Mouse (Mus musculus): ENCODE data around the gene Cep135.

Cep135 gene

DNA sequence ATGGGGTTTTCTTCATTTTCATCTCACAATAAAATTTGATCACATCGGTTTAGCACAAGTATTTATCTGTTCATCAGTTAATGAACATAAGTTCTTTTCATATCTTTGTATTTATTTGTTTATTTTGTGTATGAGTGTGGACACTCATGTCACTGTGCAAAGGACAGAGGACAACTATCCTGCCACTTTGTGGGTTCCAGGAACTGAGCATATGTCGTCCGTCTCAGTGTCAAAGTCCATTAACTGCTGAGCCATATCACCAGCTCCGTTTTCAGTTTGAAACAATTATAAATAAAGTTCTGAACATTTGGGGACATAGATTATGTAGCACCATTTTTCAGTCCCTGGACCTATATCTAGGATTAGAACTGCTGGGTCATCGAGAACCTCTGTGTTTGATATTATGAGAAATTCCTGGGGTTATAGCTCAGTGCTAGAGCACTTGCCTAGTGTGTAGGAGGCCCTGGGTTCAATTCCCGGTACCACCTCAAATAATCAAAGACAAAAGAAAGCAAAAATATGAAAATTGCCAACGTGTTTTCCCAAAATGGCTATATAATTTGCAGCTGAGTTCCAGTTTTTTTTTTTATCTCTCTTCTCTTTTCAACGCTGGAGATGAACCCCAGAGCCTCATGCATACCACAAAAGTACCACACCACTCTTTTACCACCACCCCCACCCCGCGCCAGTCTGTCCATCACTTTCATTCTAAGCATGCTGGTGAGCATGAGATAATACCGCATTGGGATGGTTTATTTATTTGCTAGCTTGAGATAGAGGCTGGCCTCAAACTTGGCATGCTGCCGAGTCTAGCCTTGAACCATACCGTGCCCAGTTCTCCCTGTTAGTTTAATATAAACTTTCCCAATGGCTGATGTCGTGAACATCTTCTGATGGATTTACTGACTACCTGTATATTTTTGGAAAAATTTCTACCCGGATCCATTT, 96.4 kb downstream of the Cep135 start:
- no peak for DNase-seq

DNA sequence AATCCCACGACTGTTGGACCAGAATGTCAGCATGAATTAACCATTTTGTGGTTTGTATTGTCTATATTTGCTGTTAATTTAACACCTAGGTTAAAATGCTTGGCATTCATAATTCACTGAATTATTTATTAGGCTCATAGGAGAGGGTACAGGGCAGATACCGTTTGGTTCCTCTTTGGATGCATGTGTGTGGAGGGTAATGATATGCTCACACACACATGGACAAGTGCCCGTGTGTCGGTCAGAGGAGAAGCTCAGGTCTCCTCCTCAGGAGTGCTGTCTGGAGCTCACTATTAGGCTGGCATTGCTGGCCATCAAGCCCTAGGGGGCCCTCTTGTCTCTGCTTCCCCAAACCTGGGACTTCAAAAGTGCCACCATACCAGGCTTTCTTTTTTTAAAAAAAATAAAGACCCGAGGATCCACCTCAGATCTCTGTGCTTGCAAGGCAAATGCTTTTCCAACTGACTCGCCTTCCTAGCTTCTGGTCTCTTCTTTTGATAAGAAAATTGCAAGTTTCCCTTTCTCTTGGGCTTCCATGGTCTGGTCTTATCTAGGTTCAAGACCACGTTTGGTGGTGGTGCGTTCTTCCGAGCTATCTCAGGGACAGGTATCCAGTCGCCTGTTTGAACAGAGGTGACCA, 99.6 kb downstream of the Cep135 start:
- no peak for DNase-seq

DNA sequence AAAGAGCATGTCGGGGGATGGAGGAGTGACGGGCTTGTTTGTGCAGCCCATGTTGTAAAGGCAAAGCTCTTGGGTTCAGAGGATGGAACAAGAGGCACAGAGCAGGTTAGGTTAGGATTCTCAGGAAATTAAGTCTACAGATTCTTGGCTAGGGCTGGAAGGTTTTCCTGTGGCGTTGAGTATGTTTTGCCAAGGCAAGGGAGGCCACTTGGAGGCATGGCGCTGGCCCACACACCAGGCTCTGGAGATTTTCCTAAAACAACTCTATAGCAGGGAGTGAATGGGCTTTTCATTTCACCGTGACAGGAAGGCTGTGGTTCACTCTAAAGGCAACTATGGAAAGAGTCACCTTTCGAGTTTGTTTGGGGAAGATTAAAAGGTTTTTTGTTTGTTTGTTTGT, 100.1 kb downstream of the Cep135 start:
- DNase-seq = no peak

DNA sequence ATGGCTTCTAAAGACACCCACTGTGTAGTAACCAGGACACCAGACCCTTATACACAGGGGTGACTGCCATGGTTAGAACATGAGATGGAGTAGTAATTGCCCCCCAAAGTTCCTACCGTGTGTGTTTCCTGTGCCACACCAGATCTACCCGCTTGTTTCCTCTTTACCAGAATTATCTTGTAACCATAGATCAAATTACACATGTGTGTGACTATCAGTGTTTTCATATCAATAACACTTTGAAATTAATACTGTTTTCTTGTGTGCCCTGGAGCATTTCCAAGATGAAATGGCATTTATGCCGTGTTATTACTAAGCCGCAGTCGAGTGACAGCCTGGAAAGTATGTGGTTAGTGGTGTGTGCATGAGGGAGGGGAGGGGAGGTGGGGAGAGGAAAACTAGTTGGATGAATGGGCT, 101.7 kb downstream of the Cep135 start:
- no peak for DNase-seq

DNA sequence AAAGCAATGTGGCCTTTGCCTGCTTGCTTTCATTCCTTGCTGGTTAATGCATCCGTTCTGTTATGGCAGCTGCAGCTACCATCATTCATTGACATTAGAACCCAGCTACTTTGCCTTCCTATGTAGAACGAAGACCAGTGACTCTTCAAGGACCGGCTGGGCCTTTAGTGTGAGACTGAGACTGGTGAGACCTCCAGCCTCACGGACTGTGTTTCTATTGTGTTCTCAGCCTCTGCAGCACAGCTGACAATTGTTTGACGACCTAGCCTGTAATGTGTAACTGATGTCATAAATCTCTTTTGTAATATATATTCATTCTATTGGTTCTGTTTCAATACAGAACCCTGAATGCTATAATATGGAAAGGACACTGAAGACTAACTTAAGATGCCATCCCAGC, 102.8 kb downstream of the Cep135 start:
- no peak for DNase-seq

DNA sequence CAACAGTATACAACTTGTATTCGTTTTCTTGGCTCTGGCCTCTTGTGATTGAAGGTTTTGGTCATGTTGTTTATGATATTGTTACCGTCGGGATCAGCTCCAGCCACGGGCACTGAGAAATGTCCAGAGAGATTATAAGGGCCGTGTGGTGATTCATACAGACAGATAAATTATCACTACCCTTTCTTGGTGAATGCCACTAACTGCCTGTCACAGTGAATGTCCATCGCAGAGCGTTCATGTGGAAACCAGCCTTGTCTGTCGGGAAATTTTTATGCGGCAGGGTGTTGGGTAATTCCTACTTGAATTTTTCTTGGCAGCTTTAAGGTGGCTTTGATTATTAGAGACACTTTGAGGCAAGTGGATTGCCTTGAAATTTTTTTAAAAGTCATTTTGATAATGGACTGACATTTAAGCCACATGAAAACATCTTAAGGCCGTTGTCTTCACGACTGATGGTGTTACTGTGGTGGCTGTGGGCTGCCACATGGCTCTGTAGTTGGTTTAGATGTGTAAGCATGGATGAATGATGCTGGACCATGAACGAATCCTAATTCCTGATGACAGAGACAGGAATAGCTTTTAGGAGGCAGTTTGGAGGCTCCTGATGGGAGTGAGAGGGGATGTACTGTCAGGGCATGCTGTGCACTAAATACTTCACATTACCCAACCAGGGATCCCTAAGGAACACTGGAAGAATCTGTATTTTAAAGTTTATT, 103.4 kb downstream of the Cep135 start:
- DNase-seq = no peak

Measured in kidney, postnatal 36 days (tissue).